Mouse (Mus musculus): ENCODE results near the gene Thbs4. TPM values are rescaled to one million over a fixed set of nuclear protein-coding genes. Genes with fewer than 3 reads are reported as not detected.

The Thbs4 gene
- polyA plus RNA-seq, 1 experiment from 2014 or later, result 0.06 TPM

DNA sequence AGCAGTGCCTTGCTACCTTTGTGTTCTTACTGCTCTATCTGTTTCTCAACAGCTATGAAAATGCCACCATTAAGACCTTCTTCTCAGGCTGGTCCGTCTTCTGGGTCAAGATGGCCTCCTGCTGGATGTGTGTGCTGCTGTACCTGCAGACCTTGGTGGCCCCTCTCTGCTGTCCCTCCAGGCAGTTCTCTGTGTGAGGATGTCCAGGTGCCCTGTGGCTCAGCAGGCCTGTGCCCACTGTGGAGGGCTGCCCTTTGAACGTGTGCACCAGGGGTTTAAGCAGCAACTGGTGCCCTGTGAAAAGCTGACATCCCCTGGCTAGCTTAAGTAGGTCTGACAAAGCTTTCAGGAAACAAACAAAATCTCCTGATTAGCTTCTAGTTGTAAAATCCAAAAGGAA lies 86.7 kb downstream of the Thbs4 start:
- Histone ChIP-seq H3K4me2 (ENCODE audit: low read depth, low read length) (no peak overlapping the region), H3K27ac (ENCODE audit: low read depth) (no peak overlapping the region), H3K4me1 (ENCODE audit: insufficient read depth) (peaks cover 9% of the 10 kb centered on the region; the same call in 1 of the 2 replicates), H3K9me3 (ENCODE audit: low read length) (no peaks in the 10 kb centered on the region), H3K9ac (replicated peaks) (no peak overlapping the region), H3K4me3 (ENCODE audit: low read depth, low read length) (no peak overlapping the region), H3K36me3 (replicated peaks; ENCODE audit: insufficient read depth, low read length) (peaks cover 32% of the 10 kb centered on the region), H3K27me3 (ENCODE audit: insufficient read depth, low read length) (no peaks in the 10 kb centered on the region)
- no peak for TF ChIP-seq CTCF (IDR thresholded peaks at IDR 0.05; ENCODE audit: low read depth)
- TF ChIP-seq EP300 (IDR thresholded peaks at IDR 0.05; ENCODE audit: low read depth), result no peak
- ATAC-seq (no peak), DNase-seq (peak; percentile 10)
- 71% methylated on average over 2 of the region's 2 CpGs for WGBS (ENCODE audit: insufficient replicate concordance)

DNA sequence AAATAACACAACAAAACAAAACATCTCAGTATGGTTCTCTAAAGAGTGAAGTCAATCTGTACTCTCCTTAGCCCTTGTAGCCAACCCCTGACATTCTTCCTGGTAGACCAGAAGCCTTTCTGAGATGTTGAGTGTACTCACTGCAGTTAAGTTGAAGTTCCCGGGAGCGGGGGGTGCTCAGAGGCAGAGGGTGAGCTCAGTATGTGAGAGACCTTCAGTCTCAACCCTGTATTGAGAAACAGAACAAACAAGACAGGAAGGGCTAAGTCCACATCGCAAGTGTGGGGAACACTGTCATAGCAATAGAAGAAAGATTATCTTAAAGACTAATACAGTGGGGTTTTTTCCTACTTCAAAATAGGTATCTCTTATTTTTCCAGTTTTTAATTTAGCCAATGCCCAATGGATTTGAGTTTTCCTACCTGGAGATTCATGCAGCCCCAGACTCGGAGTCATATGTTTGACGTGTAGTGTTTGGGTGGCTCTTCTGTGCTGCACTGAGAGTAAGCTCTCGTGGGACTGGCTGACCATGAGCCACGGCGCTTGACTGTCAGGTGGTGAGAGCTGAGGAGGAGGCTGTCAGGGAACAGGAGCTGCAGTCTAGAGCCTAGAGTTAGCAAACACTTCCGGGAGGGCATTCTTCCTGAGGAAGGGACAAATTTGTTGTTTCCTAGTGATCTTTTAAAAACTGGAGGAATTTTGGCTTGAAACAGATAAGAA lies 88.1 kb downstream of the Thbs4 start:
- Histone ChIP-seq H3K36me3 (replicated peaks; ENCODE audit: insufficient read depth, low read length) (peaks cover 31% of the 10 kb centered on the region), H3K9me3 (ENCODE audit: low read length) (no peaks in the 10 kb centered on the region), H3K4me2 (ENCODE audit: low read depth, low read length) (peak overlapping the region; percentile 45), H3K27me3 (ENCODE audit: insufficient read depth, low read length) (no peaks in the 10 kb centered on the region), H3K9ac (replicated peaks) (no peak overlapping the region), H3K27ac (ENCODE audit: low read depth) (peak overlapping the region; percentile 68), H3K4me3 (ENCODE audit: low read depth, low read length) (0 out of 2 replicates have a peak overlapping the region, but pooled peaks have one; percentile 9), H3K4me1 (ENCODE audit: insufficient read depth) (peaks cover 9% of the 10 kb centered on the region; the same call in 1 of the 2 replicates)
- TF ChIP-seq CTCF (IDR thresholded peaks at IDR 0.05; ENCODE audit: low read depth) (no peak), EP300 (IDR thresholded peaks at IDR 0.05; ENCODE audit: low read depth) (no peak)
- WGBS (ENCODE audit: insufficient replicate concordance), result 61% methylated on average over 9 of the region's 9 CpGs
- ATAC-seq (peak; percentile 88), DNase-seq (peak; percentile 18)

DNA sequence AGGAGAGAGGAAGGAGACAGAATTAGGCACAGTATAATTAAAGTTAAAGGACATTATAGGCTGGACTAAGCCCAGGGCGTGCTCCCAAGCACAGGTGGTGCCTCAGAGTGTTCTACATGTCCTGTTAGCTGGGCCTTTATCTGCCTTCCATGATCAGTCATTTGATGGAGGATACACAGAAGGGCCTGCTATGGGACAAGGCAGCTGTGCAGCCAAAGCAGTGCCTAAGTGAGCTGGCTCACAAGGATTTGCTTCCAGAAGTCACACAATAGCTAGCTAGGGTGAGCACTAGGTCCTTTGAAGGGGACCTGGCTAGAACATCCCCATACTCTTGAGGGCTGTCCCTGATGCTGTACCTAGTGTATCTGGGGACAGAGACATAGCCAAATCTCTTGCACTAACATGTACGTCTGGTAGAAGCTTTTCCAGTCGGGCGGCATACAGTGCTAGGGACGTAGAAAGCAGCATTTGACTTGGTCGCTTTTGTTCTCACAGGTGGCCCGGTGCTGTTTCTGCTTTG lies 89.5 kb downstream of the Thbs4 start:
- no peak for ATAC-seq
- Histone ChIP-seq H3K4me1 (ENCODE audit: insufficient read depth) (peaks cover 10% of the 10 kb centered on the region), H3K4me3 (ENCODE audit: low read depth, low read length) (no peak overlapping the region), H3K27ac (ENCODE audit: low read depth) (no peak overlapping the region), H3K36me3 (replicated peaks; ENCODE audit: insufficient read depth, low read length) (peaks cover 38% of the 10 kb centered on the region), H3K4me2 (ENCODE audit: low read depth, low read length) (no peak overlapping the region), H3K27me3 (ENCODE audit: insufficient read depth, low read length) (no peaks in the 10 kb centered on the region), H3K9ac (replicated peaks) (no peak overlapping the region), H3K9me3 (ENCODE audit: low read length) (no peaks in the 10 kb centered on the region)
- TF ChIP-seq EP300 (IDR thresholded peaks at IDR 0.05; ENCODE audit: low read depth) (no peak), CTCF (IDR thresholded peaks at IDR 0.05; ENCODE audit: low read depth) (no peak)
- WGBS (ENCODE audit: insufficient replicate concordance), result 78% methylated on average over 7 of the region's 7 CpGs
- DNase-seq, result peak; percentile 9

DNA sequence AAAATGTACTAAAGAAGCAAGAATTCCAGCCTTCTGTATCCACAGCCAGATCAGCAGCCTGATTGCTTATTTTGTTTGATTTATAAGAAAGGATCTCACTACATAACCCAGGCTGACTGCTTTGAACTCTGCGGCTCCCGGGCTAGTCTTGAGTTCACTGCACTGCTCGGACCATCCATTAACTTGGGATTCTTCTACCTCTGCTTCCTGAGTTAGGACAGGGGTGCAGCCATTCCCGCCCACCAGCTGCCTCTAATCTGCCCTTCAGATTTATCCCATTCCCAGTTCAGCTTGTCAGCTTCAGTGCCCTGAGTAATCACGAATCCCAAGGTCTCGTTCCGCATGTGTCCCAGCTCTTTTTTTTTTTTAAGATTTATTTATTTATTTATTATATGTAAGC lies 90.4 kb downstream of the Thbs4 start:
- Histone ChIP-seq H3K4me1 (ENCODE audit: insufficient read depth) (peaks cover 16% of the 10 kb centered on the region), H3K36me3 (replicated peaks; ENCODE audit: insufficient read depth, low read length) (peaks cover 36% of the 10 kb centered on the region), H3K9ac (replicated peaks) (no peak overlapping the region), H3K4me3 (ENCODE audit: low read depth, low read length) (no peak overlapping the region), H3K27ac (ENCODE audit: low read depth) (no peak overlapping the region), H3K9me3 (ENCODE audit: low read length) (no peaks in the 10 kb centered on the region), H3K27me3 (ENCODE audit: insufficient read depth, low read length) (no peaks in the 10 kb centered on the region), H3K4me2 (ENCODE audit: low read depth, low read length) (no peak overlapping the region)
- WGBS (ENCODE audit: insufficient replicate concordance), result 89% methylated on average over 7 of the region's 7 CpGs
- TF ChIP-seq CTCF (IDR thresholded peaks at IDR 0.05; ENCODE audit: low read depth) (no peak), EP300 (IDR thresholded peaks at IDR 0.05; ENCODE audit: low read depth) (no peak)
- DNase-seq (peak; percentile 3), ATAC-seq (no peak)

DNA sequence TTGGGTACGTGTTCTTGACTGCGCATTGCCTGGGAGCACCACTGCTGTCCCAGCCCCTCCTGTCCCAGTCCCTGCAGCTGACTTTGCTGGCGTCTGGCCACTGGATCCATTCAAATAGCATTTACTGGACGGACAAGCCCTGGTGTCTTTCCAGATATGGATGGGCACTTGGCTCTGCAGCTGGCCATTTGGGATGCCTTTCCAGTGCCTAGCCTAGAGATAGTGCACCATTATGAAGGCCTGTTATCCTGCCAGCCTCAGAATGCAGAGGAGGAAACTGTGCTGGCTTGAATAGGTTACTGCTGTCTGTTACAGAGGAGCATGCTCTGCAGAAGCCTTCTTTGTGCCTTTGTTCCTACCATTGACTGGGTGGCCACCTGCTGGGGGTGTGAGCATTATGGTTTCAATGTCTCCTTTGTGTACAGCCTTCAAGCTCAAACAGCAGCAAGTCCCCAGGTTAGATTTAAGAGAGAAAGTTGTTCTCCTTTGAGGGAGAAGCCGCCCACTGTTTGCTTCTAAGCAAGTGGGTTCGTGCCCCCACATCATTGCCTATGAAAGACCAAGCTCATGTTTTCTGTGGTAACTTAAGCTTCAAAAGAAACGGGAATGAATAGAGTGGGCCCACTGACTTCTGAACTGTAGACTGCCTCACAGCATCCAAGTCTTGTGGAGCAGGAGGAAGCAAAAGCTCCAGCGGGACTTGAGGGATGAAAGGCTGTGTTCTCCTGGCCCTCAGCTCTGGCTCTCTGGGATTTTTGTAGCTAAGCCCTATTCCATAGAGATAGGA lies 91.2 kb downstream of the Thbs4 start:
- H3K4me1 ChIP-seq (ENCODE audit: insufficient read depth), result peaks cover 20% of the 10 kb centered on the region
- no peak overlapping the region for H3K9ac ChIP-seq (replicated peaks)
- no peak for ATAC-seq
- peaks cover 32% of the 10 kb centered on the region for H3K36me3 ChIP-seq (replicated peaks; ENCODE audit: insufficient read depth, low read length)
- no peak overlapping the region for H3K4me3 ChIP-seq (ENCODE audit: low read depth, low read length)
- 81% methylated on average over 8 of the region's 8 CpGs for WGBS (ENCODE audit: insufficient replicate concordance)
- H3K9me3 ChIP-seq (ENCODE audit: low read length), result no peaks in the 10 kb centered on the region
- DNase-seq, result peak; percentile 13
- no peaks in the 10 kb centered on the region for H3K27me3 ChIP-seq (ENCODE audit: insufficient read depth, low read length)
- TF ChIP-seq CTCF (IDR thresholded peaks at IDR 0.05; ENCODE audit: low read depth) (peak; percentile 26; the same call in 1 of the 2 replicates), EP300 (IDR thresholded peaks at IDR 0.05; ENCODE audit: low read depth) (no peak)
- no peak overlapping the region for H3K4me2 ChIP-seq (ENCODE audit: low read depth, low read length)
- no peak overlapping the region for H3K27ac ChIP-seq (ENCODE audit: low read depth)

DNA sequence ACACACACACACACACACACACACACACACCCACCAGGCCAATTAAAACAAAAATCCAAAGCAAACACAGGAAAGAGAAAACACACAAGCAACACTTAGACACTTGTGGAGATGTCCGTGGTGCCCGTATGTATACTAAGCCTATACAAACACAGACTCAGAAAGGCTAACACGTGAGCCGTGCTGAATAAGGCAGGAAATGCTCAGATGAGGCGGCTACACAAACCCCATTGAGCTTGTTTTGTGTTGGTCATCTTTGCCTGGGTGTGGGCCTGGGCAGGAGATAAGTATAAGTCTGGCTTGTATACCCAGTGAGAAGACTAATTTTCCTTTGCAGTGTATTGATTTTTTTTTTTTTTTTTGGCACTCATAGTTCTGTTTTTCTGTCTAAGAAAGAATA lies 92.6 kb downstream of the Thbs4 start:
- Histone ChIP-seq H3K4me3 (ENCODE audit: low read depth, low read length) (no peak overlapping the region), H3K9ac (replicated peaks) (no peak overlapping the region), H3K36me3 (replicated peaks; ENCODE audit: insufficient read depth, low read length) (peaks cover 29% of the 10 kb centered on the region), H3K4me1 (ENCODE audit: insufficient read depth) (peaks cover 17% of the 10 kb centered on the region), H3K27ac (ENCODE audit: low read depth) (no peak overlapping the region), H3K9me3 (ENCODE audit: low read length) (no peaks in the 10 kb centered on the region), H3K27me3 (ENCODE audit: insufficient read depth, low read length) (no peaks in the 10 kb centered on the region), H3K4me2 (ENCODE audit: low read depth, low read length) (no peak overlapping the region)
- WGBS (ENCODE audit: insufficient replicate concordance), result 68% methylated on average over 5 of the region's 5 CpGs
- no peak for TF ChIP-seq EP300 (IDR thresholded peaks at IDR 0.05; ENCODE audit: low read depth)
- TF ChIP-seq CTCF (IDR thresholded peaks at IDR 0.05; ENCODE audit: low read depth), result no peak
- DNase-seq, result peak; percentile 10
- ATAC-seq, result no peak

Other genes with a start within 250 kb of the Thbs4 start
- gene Spz1, start 218.6 kb downstream of the Thbs4 start, polyA plus RNA-seq (2015; fragmentation: Nextera tagmentation; extraction: Ambion mirVana), result not detected in 2 replicates
- gene Serinc5, start 183.7 kb downstream of the Thbs4 start, polyA plus RNA-seq (2015; fragmentation: Nextera tagmentation; extraction: Ambion mirVana), result 9.3 and 12.2 TPM in 2 replicates
- gene Mtx3, start 49.9 kb upstream of the Thbs4 start, polyA plus RNA-seq (2015; fragmentation: Nextera tagmentation; extraction: Ambion mirVana), result 0.77 and 0.81 TPM in 2 replicates